Comparison of ENCODE assay signal across 8 mouse cellular contexts in the genomic region with DNA sequence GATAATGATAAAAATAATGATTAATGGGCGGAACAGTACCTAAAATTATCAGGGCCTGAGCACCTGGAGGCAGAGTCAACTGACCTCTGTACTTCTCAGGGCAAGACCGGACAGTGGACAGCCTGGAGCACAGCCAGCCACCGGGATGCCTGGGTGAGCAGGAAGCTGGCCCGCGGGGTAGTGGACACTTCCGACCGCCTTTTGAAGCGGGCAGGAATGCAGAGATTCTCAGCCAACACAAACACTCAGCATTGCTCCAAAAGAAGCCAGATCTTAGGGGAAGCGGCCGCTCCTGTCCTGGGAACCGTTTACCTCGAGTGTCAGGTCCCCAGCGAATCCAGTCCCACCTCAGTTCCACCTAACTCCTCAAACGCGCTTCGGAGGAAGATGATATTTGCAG. TPM values are rescaled to one million over a fixed set of nuclear protein-coding genes. Genes with fewer than 3 reads are reported as not detected.
DNase-seq lines count a peak whose midpoint lies in the region; ATAC-seq and TF ChIP-seq lines count a peak whose summit lies in the region.

No protein-coding gene starts in this region.

- CTCF ChIA-PET in Patski (lab: Charles Lee), result no interaction called here

- peak; percentile 61 for DNase-seq in Patski (ENCODE audit: low read depth, low spot score)
- DNase-seq in hindbrain, embryonic 10.5 days (ENCODE audit: low spot score), result peak; percentile 39
- no peak for DNase-seq in left cerebral cortex, adult 11 months (ENCODE audit: low spot score)

- POLR2A ChIA-PET in Patski (lab: Charles Lee), result interaction anchor here (0.6 kb wide), 1 partner anchor 71 kb away, joined by 3 read pairs; no protein-coding TSS in a partner anchor

- in situ Hi-C loops in Patski (cut with MboI; ENCODE audit: low pct_unique_long_range_greater_than_20kb), result no loop called here

- H3K27ac ChIP-seq in embryonic facial prominence, embryonic 12.5 days, result no peak overlapping the region
- no peak overlapping the region; the same call in 1 of the 2 replicates for H3K27ac ChIP-seq in hindbrain, embryonic 10.5 days
- H3K27ac ChIP-seq in limb, embryonic 13.5 days, result no peak overlapping the region
- H3K27ac ChIP-seq in midbrain, embryonic 15.5 days, result no peak overlapping the region

- H3K36me3 ChIP-seq in C2C12 (ENCODE audit: control insufficient read depth, insufficient read depth), result peaks cover 5% of the 10 kb centered on the region
- no peaks in the 10 kb centered on the region for H3K36me3 ChIP-seq in embryonic facial prominence, embryonic 12.5 days
- no peaks in the 10 kb centered on the region for H3K36me3 ChIP-seq in hindbrain, embryonic 10.5 days
- no peaks in the 10 kb centered on the region for H3K36me3 ChIP-seq in limb, embryonic 13.5 days
- no peaks in the 10 kb centered on the region for H3K36me3 ChIP-seq in midbrain, embryonic 15.5 days (replicated peaks)

- peaks cover 4% of the 10 kb centered on the region for H3K79me3 ChIP-seq in C2C12 (ENCODE audit: low read depth)

- H3K4me1 ChIP-seq in embryonic facial prominence, embryonic 12.5 days, result peaks cover 16% of the 10 kb centered on the region
- H3K4me1 ChIP-seq in hindbrain, embryonic 10.5 days (replicated peaks), result peaks cover 37% of the 10 kb centered on the region
- H3K4me1 ChIP-seq in limb, embryonic 13.5 days, result peaks cover 25% of the 10 kb centered on the region
- peaks cover 15% of the 10 kb centered on the region for H3K4me1 ChIP-seq in midbrain, embryonic 15.5 days

- H3K9me3 ChIP-seq in embryonic facial prominence, embryonic 12.5 days, result no peaks in the 10 kb centered on the region
- H3K9me3 ChIP-seq in hindbrain, embryonic 10.5 days, result no peaks in the 10 kb centered on the region
- no peaks in the 10 kb centered on the region for H3K9me3 ChIP-seq in limb, embryonic 13.5 days
- H3K9me3 ChIP-seq in midbrain, embryonic 15.5 days, result no peaks in the 10 kb centered on the region

- H3ac ChIP-seq in C2C12 (ENCODE audit: control insufficient read depth, insufficient read length, low read depth), result peak overlapping the region; percentile 8

- H3K79me2 ChIP-seq in C2C12 (ENCODE audit: control insufficient read depth, insufficient read depth), result peaks cover 37% of the 10 kb centered on the region

- WGBS in embryonic facial prominence, embryonic 12.5 days, result 7% methylated on average over 16 of the region's 16 CpGs
- 17% methylated on average over 16 of the region's 16 CpGs for WGBS in hindbrain, embryonic 10.5 days
- 9% methylated on average over 16 of the region's 16 CpGs for WGBS in limb, embryonic 13.5 days
- WGBS in midbrain, embryonic 15.5 days, result 13% methylated on average over 16 of the region's 16 CpGs

- TF ChIP-seq CTCF in C2C12 (IDR thresholded peaks at IDR 0.05; ENCODE audit: control insufficient read depth, insufficient read depth, insufficient read length) (no peak), Patski (IDR thresholded peaks at IDR 0.05) (no peak)

- peak overlapping the region; percentile 93 for H3K4me2 ChIP-seq in embryonic facial prominence, embryonic 12.5 days (replicated peaks)
- H3K4me2 ChIP-seq in limb, embryonic 13.5 days (replicated peaks), result peak overlapping the region; percentile 84
- peak overlapping the region; percentile 74 for H3K4me2 ChIP-seq in midbrain, embryonic 15.5 days

- H3K27me3 ChIP-seq in C2C12 (ENCODE audit: control insufficient read depth, insufficient read depth, insufficient read length) (no peaks in the 10 kb centered on the region), Patski (no peaks in the 10 kb centered on the region)
- H3K27me3 ChIP-seq in embryonic facial prominence, embryonic 12.5 days, result peaks cover 31% of the 10 kb centered on the region
- peaks cover 55% of the 10 kb centered on the region for H3K27me3 ChIP-seq in hindbrain, embryonic 10.5 days (ENCODE audit: insufficient read depth, poor library complexity, severe bottlenecking)
- peaks cover 40% of the 10 kb centered on the region for H3K27me3 ChIP-seq in limb, embryonic 13.5 days
- H3K27me3 ChIP-seq in midbrain, embryonic 15.5 days (replicated peaks), result peaks cover 28% of the 10 kb centered on the region

- ATAC-seq in Patski, result peak; percentile 81
- no peak for ATAC-seq in embryonic facial prominence, embryonic 12.5 days (ENCODE audit: insufficient number of reproducible peaks, insufficient read depth, low FRiP score, low TSS enrichment)
- ATAC-seq in limb, embryonic 13.5 days (ENCODE audit: low FRiP score, low read depth), result no peak
- ATAC-seq in midbrain, embryonic 15.5 days (replicated peaks), result no peak
- ATAC-seq in granulocyte monocyte progenitor cell, adult 5-6 weeks (replicated peaks; ENCODE audit: poor library complexity, severe bottlenecking), result no peak

- peak overlapping the region; percentile 48 for H3K4me3 ChIP-seq in C2C12 (ENCODE audit: insufficient read depth, poor library complexity, severe bottlenecking)
- peak overlapping the region; percentile 39 for H3K4me3 ChIP-seq in embryonic facial prominence, embryonic 12.5 days
- peak overlapping the region; percentile 52 for H3K4me3 ChIP-seq in hindbrain, embryonic 10.5 days
- peak overlapping the region; percentile 45 for H3K4me3 ChIP-seq in limb, embryonic 13.5 days
- H3K4me3 ChIP-seq in midbrain, embryonic 15.5 days, result peak overlapping the region; percentile 37

- no peak overlapping the region for H3K9ac ChIP-seq in embryonic facial prominence, embryonic 12.5 days
- peak overlapping the region; percentile 61 for H3K9ac ChIP-seq in limb, embryonic 13.5 days
- H3K9ac ChIP-seq in midbrain, embryonic 15.5 days, result 0 out of 2 replicates have a peak overlapping the region, but pooled peaks have one; percentile 3

TF ChIP-seq in C2C12, 6 proteins besides CTCF, POLR2A, EP300 and RAD21:
- TF ChIP-seq CEBPB (IDR thresholded peaks at IDR 0.05; ENCODE audit: low read depth), result no peak
- TF ChIP-seq MAX (IDR thresholded peaks at IDR 0.05), result no peak
- no peak for TF ChIP-seq USF1 (IDR thresholded peaks at IDR 0.05; ENCODE audit: low read depth)
- TF ChIP-seq MYOD1 (IDR thresholded peaks at IDR 0.05; ENCODE audit: control insufficient read depth, insufficient read length, low read depth), result no peak
- TF ChIP-seq FOSL1 (IDR thresholded peaks at IDR 0.05; ENCODE audit: insufficient read depth, low read length, poor library complexity, severe bottlenecking), result no peak
- TF ChIP-seq MYOG (IDR thresholded peaks at IDR 0.05; ENCODE audit: control insufficient read depth, extremely low read depth, insufficient read length), result no peak
TF ChIP-seq in C2C12: peak in this region for 0.

RNA-seq across cellular contexts. Expression of gene Tmem37, which starts 1.0 kb away (rescaled TPM):
- polyA plus RNA-seq in C2C12 (2012; fragmentation: generic; extraction: Trizol) (38.4 TPM), Patski (2021) (59.6 TPM)
- 6.9 and 8.7 TPM in 2 replicates for polyA plus RNA-seq in embryonic facial prominence, embryonic 12.5 days (2016; fragmentation: Nextera tagmentation; extraction: Ambion mirVana)
- 10.0 and 10.4 TPM in 2 replicates for polyA plus RNA-seq in hindbrain, embryonic 10.5 days (2016; fragmentation: Nextera tagmentation; extraction: Ambion mirVana)
- polyA plus RNA-seq in limb, embryonic 13.5 days (2015; fragmentation: Nextera tagmentation; extraction: Ambion mirVana), result 6.7 and 7.6 TPM in 2 replicates
- 7.6 and 9.6 TPM in 2 replicates for polyA plus RNA-seq in midbrain, embryonic 15.5 days (2015; fragmentation: Nextera tagmentation; extraction: Ambion mirVana)
- total RNA-seq in granulocyte monocyte progenitor cell, adult 5-6 weeks (2014; fragmentation: Nextera tagmentation), result 1.3 TPM in 1 of 2 replicates, not detected in the other
- 0.65 TPM in 1 of 2 replicates, not detected in the other for total RNA-seq in granulocyte monocyte progenitor cell, adult 5-6 weeks (2017)

RNA-seq across cellular contexts. Expression of gene Dbi, which starts 48.0 kb away (rescaled TPM):
- polyA plus RNA-seq in C2C12 (2012; fragmentation: generic; extraction: Trizol), result 418 TPM
- polyA plus RNA-seq in Patski (2021), result 680 TPM
- polyA plus RNA-seq in embryonic facial prominence, embryonic 12.5 days (2016; fragmentation: Nextera tagmentation; extraction: Ambion mirVana), result 573 and 602 TPM in 2 replicates
- 764 and 766 TPM in 2 replicates for polyA plus RNA-seq in hindbrain, embryonic 10.5 days (2016; fragmentation: Nextera tagmentation; extraction: Ambion mirVana)
- 605 and 606 TPM in 2 replicates for polyA plus RNA-seq in limb, embryonic 13.5 days (2015; fragmentation: Nextera tagmentation; extraction: Ambion mirVana)
- 798 and 903 TPM in 2 replicates for polyA plus RNA-seq in midbrain, embryonic 15.5 days (2015; fragmentation: Nextera tagmentation; extraction: Ambion mirVana)
- 410 and 536 TPM in 2 replicates for total RNA-seq in granulocyte monocyte progenitor cell, adult 5-6 weeks (2014; fragmentation: Nextera tagmentation)
- total RNA-seq in granulocyte monocyte progenitor cell, adult 5-6 weeks (2017), result 307 and 413 TPM in 2 replicates

RNA-seq across cellular contexts. Expression of gene 3110009E18Rik, which starts 48.1 kb away (rescaled TPM):
- polyA plus RNA-seq in C2C12 (2012; fragmentation: generic; extraction: Trizol) (19.8 TPM), Patski (2021) (10.6 TPM)
- polyA plus RNA-seq in embryonic facial prominence, embryonic 12.5 days (2016; fragmentation: Nextera tagmentation; extraction: Ambion mirVana), result 22.9 and 25.8 TPM in 2 replicates
- polyA plus RNA-seq in hindbrain, embryonic 10.5 days (2016; fragmentation: Nextera tagmentation; extraction: Ambion mirVana), result 22.6 and 26.0 TPM in 2 replicates
- 18.9 and 20.9 TPM in 2 replicates for polyA plus RNA-seq in limb, embryonic 13.5 days (2015; fragmentation: Nextera tagmentation; extraction: Ambion mirVana)
- 14.2 and 16.0 TPM in 2 replicates for polyA plus RNA-seq in midbrain, embryonic 15.5 days (2015; fragmentation: Nextera tagmentation; extraction: Ambion mirVana)
- 11.4 and 12.2 TPM in 2 replicates for total RNA-seq in granulocyte monocyte progenitor cell, adult 5-6 weeks (2014; fragmentation: Nextera tagmentation)
- 2.2 and 4.5 TPM in 2 replicates for total RNA-seq in granulocyte monocyte progenitor cell, adult 5-6 weeks (2017)
